Comparison of ENCODE assay signal across 21 mouse cellular contexts in genomic region chrX:12304678-12305077, GRCm38 (mm10).
DNase-seq lines count a peak whose midpoint lies in the region; ATAC-seq and TF ChIP-seq lines count a peak whose summit lies in the region.
"Had no signal": no experiment of that assay in that cellular context is flagged by ENCODE, and none has a peak within 500 bp of the region (broad histone marks: within the 10 kb centered on the region; RNA-seq: fewer than 3 reads in every experiment).

No protein-coding gene starts in this region.

- ATAC-seq in frontal cortex, adult (ENCODE audit: low TSS enrichment) = peak; percentile 88
- ATAC-seq in kidney, embryonic 14.5 days (ENCODE audit: low FRiP score, low TSS enrichment) = no peak
- ATAC-seq: forebrain, embryonic 14.5 days; intestine, embryonic 15.5 days; liver, embryonic 12.5 days; midbrain, embryonic 15.5 days had no signal

- WGBS in kidney, embryonic 14.5 days = 73% methylated on average over 5 of the region's 5 CpGs
- WGBS in lung, adult 2 months = 69% methylated on average over 5 of the region's 5 CpGs

- no peaks in the 10 kb centered on the region for H3K27me3 ChIP-seq in kidney, embryonic 14.5 days (ENCODE audit: control insufficient read depth, insufficient read depth, low read length)
- H3K27me3 ChIP-seq: CH12.LX; hindbrain, embryonic 15.5 days; intestine, embryonic 15.5 days; midbrain, embryonic 15.5 days had no signal

- no peaks in the 10 kb centered on the region for H3K4me1 ChIP-seq in kidney, embryonic 14.5 days (ENCODE audit: control insufficient read depth, insufficient read depth, low read length)
- H3K4me1 ChIP-seq in lung, adult 2 months (ENCODE audit: control insufficient read depth, insufficient read depth, low read length) = no peaks in the 10 kb centered on the region
- H3K4me1 ChIP-seq: embryonic facial prominence, embryonic 13.5 days; heart, embryonic 10.5 days; hindbrain, embryonic 15.5 days; intestine, embryonic 15.5 days; liver, embryonic 12.5 days; midbrain, embryonic 15.5 days had no signal

- H3K27ac ChIP-seq in kidney, embryonic 14.5 days (ENCODE audit: low read depth, low read length) = no peak overlapping the region
- H3K27ac ChIP-seq: embryonic facial prominence, embryonic 13.5 days; heart, embryonic 10.5 days; hindbrain, embryonic 15.5 days; intestine, embryonic 15.5 days; limb, embryonic 12.5 days; liver, embryonic 12.5 days; midbrain, embryonic 15.5 days had no signal

- no peak overlapping the region for H3K4me3 ChIP-seq in kidney, embryonic 14.5 days (ENCODE audit: low read length)
- no peak overlapping the region for H3K4me3 ChIP-seq in lung, adult 2 months (replicated peaks; ENCODE audit: extremely low read depth, low read depth, low read length)
- H3K4me3 ChIP-seq: embryonic facial prominence, embryonic 13.5 days; heart, embryonic 10.5 days; hindbrain, embryonic 15.5 days; intestine, embryonic 15.5 days; limb, embryonic 12.5 days; liver, embryonic 12.5 days; midbrain, embryonic 15.5 days; myocyte had no signal

- no peaks in the 10 kb centered on the region for H3K9me3 ChIP-seq in kidney, embryonic 14.5 days (ENCODE audit: control insufficient read depth, low read length)
- H3K9me3 ChIP-seq: embryonic facial prominence, embryonic 13.5 days; heart, embryonic 10.5 days; hindbrain, embryonic 15.5 days; intestine, embryonic 15.5 days; limb, embryonic 12.5 days; liver, embryonic 12.5 days; midbrain, embryonic 15.5 days had no signal

- no peak for TF ChIP-seq POLR2A in lung, adult 2 months (IDR thresholded peaks at IDR 0.05; ENCODE audit: borderline replicate concordance, extremely low read depth, low read depth, low read length)
- no peak for TF ChIP-seq POLR2A in brain, embryonic 14.5 days (IDR thresholded peaks at IDR 0.05; ENCODE audit: borderline replicate concordance, extremely low read depth, insufficient read depth, insufficient read length, poor library complexity, severe bottlenecking)

- no peak for TF ChIP-seq CTCF in lung, adult 2 months (IDR thresholded peaks at IDR 0.05; ENCODE audit: insufficient read depth, low read length)
- no peak for TF ChIP-seq CTCF in brain, embryonic 14.5 days (IDR thresholded peaks at IDR 0.05; ENCODE audit: borderline replicate concordance, extremely low read depth, insufficient read depth, insufficient read length)

- no peaks in the 10 kb centered on the region for H3K36me3 ChIP-seq in kidney, embryonic 14.5 days (ENCODE audit: control insufficient read depth, insufficient read depth, low read length)
- H3K36me3 ChIP-seq: embryonic facial prominence, embryonic 13.5 days; heart, embryonic 10.5 days; hindbrain, embryonic 15.5 days; intestine, embryonic 15.5 days; limb, embryonic 12.5 days; liver, embryonic 12.5 days; midbrain, embryonic 15.5 days had no signal

- H3K9ac ChIP-seq in kidney, embryonic 14.5 days (ENCODE audit: low read depth, low read length) = no peak overlapping the region
- H3K9ac ChIP-seq: embryonic facial prominence, embryonic 13.5 days; hindbrain, embryonic 15.5 days; intestine, embryonic 15.5 days; limb, embryonic 12.5 days; liver, embryonic 12.5 days; midbrain, embryonic 15.5 days had no signal

- no peak for DNase-seq in frontal cortex, postnatal 14 days (ENCODE audit: low spot score in 2 of 2)
- peak; percentile 44 to 47 for DNase-seq in kidney, postnatal 25 days
- peak; percentile 42 for DNase-seq in lung, postnatal 10 days
- DNase-seq in lung, adult 2 months = no peak
- peak; percentile 49 for DNase-seq in brain, embryonic 14.5 days (ENCODE audit: low read depth)
- DNase-seq in layer of hippocampus, adult 9-10 months (ENCODE audit: low spot score) = no peak
- DNase-seq: gastrocnemius, postnatal 25 days; heart, postnatal 36 days; thymus, postnatal 14 days had no signal

- no peak overlapping the region for H3K4me2 ChIP-seq in kidney, embryonic 14.5 days (replicated peaks; ENCODE audit: low read depth, low read length)
- H3K4me2 ChIP-seq: embryonic facial prominence, embryonic 13.5 days; hindbrain, embryonic 15.5 days; intestine, embryonic 15.5 days; limb, embryonic 12.5 days; liver, embryonic 12.5 days; midbrain, embryonic 15.5 days had no signal

Comparison
In these comparisons a context has a peak if more than half of its experiments do, and no peak if none do; other contexts are left out.
1. DNase-seq: peak in kidney, postnatal 25 days (2 of 2), lung, postnatal 10 days (single experiment) and brain, embryonic 14.5 days (single experiment); none in frontal cortex, postnatal 14 days (0 of 2), lung, adult 2 months (single experiment) and layer of hippocampus, adult 9-10 months (single experiment).